Mouse (Mus musculus) myocyte (in vitro differentiated cells): ENCODE data around the gene Adamts4. TPM values are rescaled to one million over a fixed set of nuclear protein-coding genes. Genes with fewer than 3 reads are reported as not detected.
"Not testable (repeated sequence)": the region's sequence is repeated elsewhere in the genome, so short reads cannot be mapped to it uniquely, and the experiment has no call there.

Source experiments
- H3K27me3 ChIP-seq: one replicate; pipeline ENCODE4 v1.6.1; 2011; ENCODE audit not compliant: control insufficient read depth, insufficient read depth, insufficient read length
- H3K36me3 ChIP-seq: one replicate; pipeline ENCODE4 v1.6.1; 2011; ENCODE audit not compliant: control insufficient read depth, insufficient read depth
- H3K4me2 ChIP-seq: one replicate; pipeline ENCODE4 v1.6.1; 2011; ENCODE audit warnings: low read depth, control low read depth
- H3K4me3 ChIP-seq: one replicate; pipeline ENCODE4 v1.5.1; 2011; ENCODE audit warnings: mild to moderate bottlenecking, control low read depth, moderate library complexity
- H3K79me2 ChIP-seq: one replicate; pipeline ENCODE4 v1.6.1; 2011; ENCODE audit not compliant: control insufficient read depth, insufficient read depth
- H3ac ChIP-seq: one replicate; pipeline ENCODE4 v1.6.1; 2011; ENCODE audit not compliant: control insufficient read depth, insufficient read length
- CEBPB ChIP-seq: IDR thresholded peaks from 2 replicates; pipeline ENCODE4 v1.6.1; 2011; ENCODE audit warnings: mild to moderate bottlenecking, moderate library complexity; ENCODE audit not compliant: poor library complexity, insufficient read depth, severe bottlenecking
- E2F4 ChIP-seq: IDR thresholded peaks from one replicate; pipeline ENCODE4 v1.6.1; 2011; ENCODE audit warnings: mild to moderate bottlenecking, control low read depth, moderate library complexity; ENCODE audit not compliant: insufficient read depth
- MAX ChIP-seq: IDR thresholded peaks from one replicate; pipeline ENCODE4 v1.6.1; 2011; ENCODE audit warnings: low read depth, mild to moderate bottlenecking, control low read depth
- MYOD1 ChIP-seq, 3 experiments: IDR thresholded peaks; one replicate each; pipeline ENCODE4 v1.6.1; 2011; ENCODE audit warnings: control low read depth in 2 of 3, low read depth in 2 of 3, mild to moderate bottlenecking in 2 of 3, moderate library complexity in 1 of 3; ENCODE audit not compliant: insufficient read length in 2 of 3, control insufficient read depth in 1 of 3
- MYOG ChIP-seq, 3 experiments: IDR thresholded peaks; one replicate each; pipeline ENCODE4 v1.6.1; 2011; ENCODE audit warnings: control low read depth in 2 of 3, low read depth in 2 of 3, mild to moderate bottlenecking in 2 of 3; ENCODE audit not compliant: insufficient read length in 2 of 3, control insufficient read depth in 1 of 3, insufficient read depth in 1 of 3
- POLR2A ChIP-seq: IDR thresholded peaks from one replicate; pipeline ENCODE4 v1.6.1; 2011; ENCODE audit warnings: low read depth, mild to moderate bottlenecking, control low read depth, moderate library complexity; ENCODE audit not compliant: insufficient read length
- POLR2AphosphoS2 ChIP-seq: IDR thresholded peaks from one replicate; pipeline ENCODE4 v1.6.1; 2011; ENCODE audit warnings: low read depth, control low read depth; ENCODE audit not compliant: insufficient read length
- REST ChIP-seq: IDR thresholded peaks from one replicate; pipeline ENCODE4 v1.6.1; 2011; ENCODE audit warnings: mild to moderate bottlenecking, control low read depth, moderate library complexity; ENCODE audit not compliant: insufficient read depth, insufficient read length
- SRF ChIP-seq: IDR thresholded peaks from one replicate; pipeline ENCODE4 v1.6.1; 2011; ENCODE audit warnings: low read depth; ENCODE audit not compliant: control insufficient read depth, insufficient read length
- TCF12 ChIP-seq: IDR thresholded peaks from one replicate; pipeline ENCODE4 v1.6.1; 2011; ENCODE audit warnings: mild to moderate bottlenecking, control low read depth; ENCODE audit not compliant: poor library complexity, insufficient read depth, severe bottlenecking
- TCF3 ChIP-seq: IDR thresholded peaks from one replicate; pipeline ENCODE4 v1.6.1; 2011; ENCODE audit warnings: low read depth, control low read depth; ENCODE audit not compliant: insufficient read length
- USF1 ChIP-seq: IDR thresholded peaks from one replicate; pipeline ENCODE4 v1.6.1; 2011; ENCODE audit warnings: low read depth, mild to moderate bottlenecking, control low read depth, moderate library complexity
- polyA plus RNA-seq: library from polyadenylated mRNA; unstranded; fragments of >200 nt; fragmentation: generic; extraction: Trizol; gene quantifications from one replicate; pipeline ENCODE4 v1.2.1, GENCODE M21; 2012; ENCODE audit warnings: missing spikeins

The Adamts4 gene
- polyA plus RNA-seq, 1 experiment: 15.0 TPM

DNA sequence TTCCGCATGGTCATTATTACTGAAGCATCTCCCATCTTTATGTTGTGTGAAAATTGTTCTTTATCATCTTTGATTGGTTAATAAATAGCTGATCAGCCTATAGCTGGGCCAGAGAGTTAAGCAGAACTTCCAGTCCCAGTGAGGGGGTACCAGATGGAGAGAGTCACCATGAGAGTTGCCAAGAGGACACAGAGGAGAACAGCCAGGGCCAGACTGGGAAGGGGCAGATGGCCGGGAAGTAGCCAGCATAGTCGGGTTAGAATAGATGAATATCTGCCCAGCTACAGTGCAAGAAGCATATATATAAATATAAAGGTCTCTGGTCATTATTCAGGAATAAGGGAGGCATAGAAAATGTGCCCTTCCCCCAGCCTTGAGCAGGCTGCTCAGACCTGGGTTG, 48.0 kb downstream of the Adamts4 start:
- no peaks in the 10 kb centered on the region for H3K27me3 ChIP-seq
- no peak overlapping the region for H3K4me3 ChIP-seq
- no peak overlapping the region for H3K4me2 ChIP-seq
- no peak for TF ChIP-seq E2F4
- no peak for TF ChIP-seq POLR2AphosphoS2
- no peak for TF ChIP-seq TCF3
- no peak for TF ChIP-seq POLR2A
- no peak for TF ChIP-seq CEBPB
- no peak for TF ChIP-seq USF1
- no peak for TF ChIP-seq MYOG (IDR thresholded peaks at IDR 0.05; ENCODE audit: control insufficient read depth in 1 of 3, insufficient read depth in 1 of 3, insufficient read length in 2 of 3, low read depth in 2 of 3)
- no peak for TF ChIP-seq REST
- TF ChIP-seq MAX: no peak
- TF ChIP-seq TCF12: no peak
- TF ChIP-seq MYOD1 (IDR thresholded peaks at IDR 0.05; ENCODE audit: control insufficient read depth in 1 of 3, insufficient read length in 2 of 3, low read depth in 2 of 3): no peak
- TF ChIP-seq SRF: no peak
- H3K36me3 ChIP-seq: no peaks in the 10 kb centered on the region
- H3K79me2 ChIP-seq: peaks cover 11% of the 10 kb centered on the region
- H3ac ChIP-seq: no peak overlapping the region

DNA sequence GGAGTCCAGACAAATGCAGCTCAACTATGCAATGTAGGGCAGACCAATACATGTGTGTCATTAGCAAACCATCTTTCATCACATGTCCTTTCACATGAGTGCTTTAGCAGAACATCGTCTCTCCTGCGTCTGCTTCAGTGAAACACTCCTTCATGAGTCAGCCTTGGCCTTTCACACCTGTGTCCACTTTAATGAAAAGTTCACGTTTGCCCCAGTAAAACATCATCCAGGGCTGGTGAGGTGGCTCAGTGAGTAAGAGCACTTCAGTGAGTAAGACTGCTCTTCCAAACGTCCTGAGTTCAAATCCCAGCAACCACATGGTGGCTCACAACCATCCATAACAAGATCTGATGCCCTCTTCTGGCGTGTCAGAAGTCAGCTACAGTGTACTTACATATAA, 55.9 kb downstream of the Adamts4 start:
- not testable (repeated sequence) for H3K27me3 ChIP-seq, H3K4me2 ChIP-seq, H3ac ChIP-seq, H3K4me3 ChIP-seq, H3K36me3 ChIP-seq, H3K79me2 ChIP-seq

DNA sequence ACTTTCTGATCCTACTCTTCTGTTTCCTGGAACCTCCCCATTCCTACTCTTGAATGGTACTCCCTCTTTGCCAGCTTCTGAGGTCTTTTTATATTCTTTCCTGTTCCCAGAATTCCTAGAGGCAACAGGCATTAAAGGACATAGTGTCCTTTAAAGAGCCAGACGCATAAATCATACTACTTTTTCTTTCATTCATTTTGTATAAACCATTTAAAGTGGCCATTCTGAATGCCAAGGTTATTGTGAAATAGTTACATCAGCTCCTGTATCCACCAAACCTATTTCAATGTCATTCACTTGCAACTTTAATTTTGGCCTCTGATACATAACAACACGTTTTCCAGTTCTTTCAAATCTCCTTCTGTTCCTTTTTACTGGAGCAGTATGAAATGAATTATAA, 59.1 kb downstream of the Adamts4 start:
- Histone ChIP-seq H3ac (no peak overlapping the region), H3K36me3 (no peaks in the 10 kb centered on the region), H3K79me2 (no peaks in the 10 kb centered on the region), H3K4me2 (no peak overlapping the region), H3K4me3 (no peak overlapping the region), H3K27me3 (no peaks in the 10 kb centered on the region)
- TF ChIP-seq CEBPB: peak; percentile 74; the same call in 1 of the 2 replicates
- no peak for TF ChIP-seq SRF
- TF ChIP-seq MYOD1 (IDR thresholded peaks at IDR 0.05; ENCODE audit: control insufficient read depth in 1 of 3, insufficient read length in 2 of 3, low read depth in 2 of 3): no peak

Other genes with a start within 250 kb of the Adamts4 start
- 2.1 TPM for gene Fcgr4, start 231.5 kb upstream of the Adamts4 start, polyA plus RNA-seq
- 0.05 TPM for gene Fcgr3, start 185.5 kb upstream of the Adamts4 start, polyA plus RNA-seq
- gene Cfap126, start 136.5 kb upstream of the Adamts4 start, polyA plus RNA-seq: 2.2 TPM
- 169 TPM for gene Sdhc, start 99.8 kb upstream of the Adamts4 start, polyA plus RNA-seq
- gene Mpz, start 99.7 kb upstream of the Adamts4 start, polyA plus RNA-seq: 0.11 TPM
- 0.05 TPM for gene Pcp4l1, start 54.2 kb upstream of the Adamts4 start, polyA plus RNA-seq
- gene Nr1i3, start 36.5 kb upstream of the Adamts4 start, polyA plus RNA-seq: 0.06 TPM
- gene Tomm40l, start 27.9 kb upstream of the Adamts4 start, polyA plus RNA-seq: 49.4 TPM
- gene Apoa2, start 25.4 kb upstream of the Adamts4 start, polyA plus RNA-seq: not detected
- not detected for gene Fcer1g, start 16.1 kb upstream of the Adamts4 start, polyA plus RNA-seq
- gene Ndufs2, start 967 bp downstream of the Adamts4 start, polyA plus RNA-seq: 409 TPM
- gene B4galt3, start 19.9 kb downstream of the Adamts4 start, polyA plus RNA-seq: 19.3 TPM
- 11.7 TPM for gene Ppox, start 30.8 kb downstream of the Adamts4 start, polyA plus RNA-seq
- gene Usp21, start 37.6 kb downstream of the Adamts4 start, polyA plus RNA-seq: 21.0 TPM
- gene Ufc1, start 44.6 kb downstream of the Adamts4 start, polyA plus RNA-seq: 116 TPM
- gene Dedd, start 78.7 kb downstream of the Adamts4 start, polyA plus RNA-seq: 59.9 TPM
- gene Nit1, start 95.2 kb downstream of the Adamts4 start, polyA plus RNA-seq: 31.8 TPM
- 111 TPM for gene Pfdn2, start 95.2 kb downstream of the Adamts4 start, polyA plus RNA-seq
- not detected for gene Klhdc9, start 110.4 kb downstream of the Adamts4 start, polyA plus RNA-seq
- gene Nectin4, start 119.7 kb downstream of the Adamts4 start, polyA plus RNA-seq: 0.08 TPM
- gene Arhgap30, start 138.5 kb downstream of the Adamts4 start, polyA plus RNA-seq: 0.02 TPM
- gene Usf1, start 160.9 kb downstream of the Adamts4 start, polyA plus RNA-seq: 106 TPM
- 0.41 TPM for gene Tstd1, start 168.5 kb downstream of the Adamts4 start, polyA plus RNA-seq
- gene F11r, start 187.1 kb downstream of the Adamts4 start, polyA plus RNA-seq: 24.2 TPM